Mouse (Mus musculus) kidney, adult 2 months (tissue): ENCODE measurements at regions not wholly inside any gene's neighbourhood (a gene's known extent, or its start where the extent isn't known, plus 50 kb on each side); places are given as distances from the start of the nearest gene placed in this dataset.

Experiments used
- CTCF ChIP-seq: fragments of 200-500 bp; conservative IDR thresholded peaks from 2 replicates; pipeline ENCODE4 v1.5.1; 2011; ENCODE audit warnings: low read depth, mild to moderate bottlenecking, control low read depth, low read length, moderate library complexity, mixed read lengths; ENCODE audit not compliant: insufficient read depth, insufficient read length
- POLR2A ChIP-seq: fragments of 200-500 bp; IDR thresholded peaks from one replicate; pipeline ENCODE4 v1.6.1; 2011; ENCODE audit warnings: low read depth, low read length, control low read depth

DNA sequence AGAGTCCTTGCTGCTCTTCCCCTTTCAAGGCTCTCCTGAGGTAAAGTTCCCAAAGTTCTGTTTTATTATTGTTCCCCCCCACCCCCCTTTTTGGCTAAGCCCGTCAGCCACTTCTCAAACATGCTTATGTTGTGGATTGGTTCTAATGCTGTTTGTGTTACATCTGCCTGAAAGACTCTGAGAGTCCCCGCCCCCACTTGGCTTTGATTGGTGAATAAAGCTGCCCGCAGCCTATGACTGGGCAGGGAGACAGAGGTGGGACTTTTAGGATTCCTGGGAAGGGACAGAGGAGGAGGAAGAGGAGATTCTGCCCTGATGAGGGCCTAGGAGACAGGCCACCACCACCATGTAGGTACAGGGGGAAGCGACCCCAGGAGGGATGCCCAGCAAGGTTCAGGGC, 78.3 kb upstream of the Wdfy3 start:
- no peak for TF ChIP-seq CTCF
- no peak for TF ChIP-seq POLR2A
